40 mouse cellular contexts compared by ENCODE assay signal in genomic region chrX:13638894-13639293, GRCm38 (mm10). TPM values are rescaled to one million over a fixed set of nuclear protein-coding genes. Genes with fewer than 3 reads are reported as not detected.
"Had no signal": no experiment of that assay in that cellular context is flagged by ENCODE, and none has a peak within 500 bp of the region (broad histone marks: within the 10 kb centered on the region; RNA-seq: fewer than 3 reads in every experiment).

No protein-coding gene starts in this region.

- ATAC-seq: liver, embryonic 12.5 days; liver, postnatal 0 days; midbrain, embryonic 13.5 days; midbrain, embryonic 15.5 days; midbrain, embryonic 16.5 days had no signal

- H3K4me3 ChIP-seq: left cerebral cortex, adult 2 months; limb, embryonic 10.5 days; limb, embryonic 12.5 days; limb, embryonic 13.5 days; limb, embryonic 15.5 days; liver, embryonic 12.5 days; liver, embryonic 13.5 days; liver, embryonic 15.5 days; lung, embryonic 15.5 days; megakaryocyte, embryonic 14.5 days; midbrain, embryonic 10.5 days; midbrain, embryonic 12.5 days; midbrain, embryonic 13.5 days; midbrain, embryonic 15.5 days; myocyte; neural tube, embryonic 12.5 days; neural tube, embryonic 13.5 days had no signal

- DNase-seq: left cerebral cortex, postnatal 4 days; liver; liver, embryonic 13.5 days; liver, postnatal 0 days; lung, adult 18-20 months; lung, embryonic 14.5 days; lung, postnatal 10 days; lung, postnatal 14 days; lung, postnatal 36 days; lung, postnatal 4 days; midbrain, embryonic 14.5 days had no signal

- H3K9ac ChIP-seq: limb, embryonic 12.5 days; limb, embryonic 13.5 days; limb, embryonic 15.5 days; liver, embryonic 12.5 days; liver, embryonic 13.5 days; liver, embryonic 14.5 days; liver, embryonic 15.5 days; liver, postnatal 0 days; lung, embryonic 14.5 days; lung, embryonic 15.5 days; midbrain, embryonic 12.5 days; midbrain, embryonic 13.5 days; midbrain, embryonic 15.5 days; neural tube, embryonic 12.5 days; neural tube, embryonic 13.5 days had no signal

- H3K9me3 ChIP-seq: limb, embryonic 10.5 days; limb, embryonic 12.5 days; limb, embryonic 13.5 days; limb, embryonic 15.5 days; liver, embryonic 12.5 days; liver, embryonic 13.5 days; liver, embryonic 15.5 days; lung, embryonic 15.5 days; megakaryocyte, embryonic 14.5 days; midbrain, embryonic 10.5 days; midbrain, embryonic 12.5 days; midbrain, embryonic 13.5 days; midbrain, embryonic 15.5 days; neural tube, embryonic 12.5 days; neural tube, embryonic 13.5 days had no signal

- H3K36me3 ChIP-seq: limb, embryonic 10.5 days; limb, embryonic 12.5 days; limb, embryonic 13.5 days; limb, embryonic 15.5 days; liver, embryonic 12.5 days; liver, embryonic 13.5 days; liver, embryonic 15.5 days; lung, embryonic 15.5 days; midbrain, embryonic 10.5 days; midbrain, embryonic 12.5 days; midbrain, embryonic 13.5 days; midbrain, embryonic 15.5 days; neural tube, embryonic 12.5 days; neural tube, embryonic 13.5 days had no signal

- H3K27ac ChIP-seq: left cerebral cortex, adult 2 months; limb, embryonic 10.5 days; limb, embryonic 12.5 days; limb, embryonic 13.5 days; limb, embryonic 15.5 days; liver, embryonic 12.5 days; liver, embryonic 13.5 days; liver, embryonic 14.5 days; liver, embryonic 15.5 days; lung, embryonic 15.5 days; midbrain, embryonic 10.5 days; midbrain, embryonic 12.5 days; midbrain, embryonic 13.5 days; midbrain, embryonic 15.5 days; neural tube, embryonic 12.5 days; neural tube, embryonic 13.5 days had no signal

- H3K4me2 ChIP-seq: limb, embryonic 12.5 days; limb, embryonic 13.5 days; limb, embryonic 15.5 days; liver, embryonic 12.5 days; liver, embryonic 13.5 days; liver, embryonic 15.5 days; lung, embryonic 14.5 days; lung, embryonic 15.5 days; midbrain, embryonic 11.5 days; midbrain, embryonic 12.5 days; midbrain, embryonic 13.5 days; midbrain, embryonic 15.5 days; neural tube, embryonic 12.5 days; neural tube, embryonic 13.5 days had no signal

- H3K27me3 ChIP-seq: limb, embryonic 12.5 days; limb, embryonic 13.5 days; limb, embryonic 15.5 days; liver, embryonic 12.5 days; liver, embryonic 13.5 days; liver, embryonic 15.5 days; lung, embryonic 15.5 days; megakaryocyte, embryonic 14.5 days; midbrain, embryonic 12.5 days; midbrain, embryonic 13.5 days; midbrain, embryonic 15.5 days; neural tube, embryonic 12.5 days; neural tube, embryonic 13.5 days had no signal

- H3K4me1 ChIP-seq: limb, embryonic 10.5 days; limb, embryonic 12.5 days; limb, embryonic 13.5 days; limb, embryonic 15.5 days; liver, embryonic 12.5 days; liver, embryonic 13.5 days; liver, embryonic 15.5 days; lung, embryonic 15.5 days; megakaryocyte, embryonic 14.5 days; midbrain, embryonic 10.5 days; midbrain, embryonic 12.5 days; midbrain, embryonic 13.5 days; midbrain, embryonic 15.5 days; neural tube, embryonic 12.5 days; neural tube, embryonic 13.5 days had no signal

RNA-seq across cellular contexts. Expression of gene Gpr34, which starts 7.0 kb away (rescaled TPM):
- total RNA-seq: megakaryocyte-erythroid progenitor cell, adult 5-6 weeks had no signal
- polyA plus RNA-seq: liver, adult 2 months; myocyte had no signal

RNA-seq across cellular contexts. Expression of gene Gpr82, which starts 22.3 kb away (rescaled TPM):
- total RNA-seq: left cerebral cortex, adult 2 months; left cerebral cortex, adult 8-10 months; left cerebral cortex, postnatal 10 days; left cerebral cortex, postnatal 14 days; left cerebral cortex, postnatal 25 days; left cerebral cortex, postnatal 36 days; left cerebral cortex, postnatal 4 days; liver, adult 2 months; megakaryocyte progenitor cell, adult 5-6 weeks; megakaryocyte, adult 5-6 weeks; midbrain, postnatal 0 days had no signal
- polyA plus RNA-seq: liver, adult 2 months; liver, embryonic 13.5 days; liver, embryonic 14.5 days; liver, postnatal 0 days had no signal
